Mouse (Mus musculus): ENCODE measurements around the gene Gm7030. TPM values are rescaled to one million over a fixed set of nuclear protein-coding genes. Genes with fewer than 3 reads are reported as not detected.
"Not testable (repeated sequence)": the region's sequence is repeated elsewhere in the genome, so short reads cannot be mapped to it uniquely, and the experiment has no call there.

Gm7030 gene
- polyA plus RNA-seq, 1 experiment = not detected

DNA sequence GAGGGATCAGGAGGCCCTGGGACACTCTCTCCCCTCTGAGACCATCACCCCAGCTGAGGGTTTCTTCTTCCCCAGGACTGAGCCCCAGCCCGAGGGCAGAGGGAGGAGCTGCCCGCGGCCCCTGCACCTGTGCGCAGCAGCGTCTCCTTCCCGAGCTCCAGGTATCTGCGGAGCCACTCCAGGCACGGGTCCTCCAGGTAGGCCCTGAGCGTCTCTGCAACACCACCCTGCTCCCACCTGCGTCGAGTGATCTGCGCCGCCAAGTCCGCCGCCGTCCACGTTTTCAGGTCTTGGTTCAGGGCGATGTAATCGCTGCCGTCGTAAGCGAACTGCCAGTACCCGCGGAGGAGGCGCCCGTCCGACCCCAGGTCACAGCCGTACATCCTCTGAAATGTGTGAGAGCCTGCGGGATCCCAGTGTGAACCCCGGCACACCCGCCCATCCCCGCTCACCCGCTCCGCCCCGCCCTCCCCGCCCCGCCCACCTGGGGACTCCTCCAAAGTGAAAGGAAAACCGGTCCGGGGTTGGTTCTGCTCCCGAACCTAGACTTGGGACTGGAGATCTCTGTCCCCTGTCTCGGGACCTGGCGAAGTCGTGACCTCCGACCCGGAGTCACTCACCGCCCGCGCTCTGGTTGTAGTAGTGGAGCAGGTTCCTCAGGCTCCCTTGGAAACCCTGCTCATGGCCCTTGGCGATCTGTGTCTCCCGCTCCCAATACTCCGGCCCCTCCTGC lies 38.2 kb upstream of the Gm7030 start:
- TF ChIP-seq POLR2A (IDR thresholded peaks at IDR 0.05; ENCODE audit: low read depth, low read length) (no peak), CTCF (conservative IDR thresholded peaks at IDR 0.05; ENCODE audit: insufficient read depth, insufficient read length, low read depth, low read length) (no peak)
- Histone ChIP-seq H3K4me1 (ENCODE audit: control insufficient read depth, insufficient read depth, low read length) (0 out of 2 replicates have a peak, but pooled peaks cover 2% of the 10 kb centered on the region), H3K4me3 (ENCODE audit: insufficient read depth, low read depth, low read length) (peak overlapping the region; percentile 67), H3K27ac (ENCODE audit: insufficient read depth, low read depth, low read length) (no peak overlapping the region), H3K36me3 (ENCODE audit: control insufficient read depth, insufficient read depth, low read length) (no peaks in the 10 kb centered on the region), H3K27me3 (replicated peaks; ENCODE audit: control insufficient read depth, insufficient read depth, low read length) (peaks cover 3% of the 10 kb centered on the region; the same call in 1 of the 2 replicates)
- 2% methylated on average over 51 of the region's 51 CpGs for WGBS
- peak; percentile 29 for DNase-seq

DNA sequence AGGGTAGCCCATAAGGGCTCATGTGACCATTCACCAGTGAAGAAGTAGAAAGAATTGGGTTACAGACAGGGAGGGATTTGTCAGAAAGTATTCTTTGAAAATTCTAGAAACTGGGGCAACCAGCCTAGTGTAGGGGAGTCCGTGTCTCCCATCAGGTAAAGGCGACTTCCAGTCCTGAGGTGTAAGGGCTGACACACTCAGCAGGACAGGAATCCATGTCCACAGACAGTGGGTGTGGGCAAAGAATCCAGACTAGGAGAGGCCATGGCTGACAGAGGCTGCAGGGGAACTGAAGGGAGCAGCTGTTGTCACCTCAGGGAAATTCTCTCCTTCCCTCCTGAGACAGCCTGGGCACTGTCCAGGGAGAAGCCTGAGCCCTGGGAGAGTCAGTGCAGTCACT lies 37.7 kb upstream of the Gm7030 start:
- not testable (repeated sequence) for H3K4me1 ChIP-seq (ENCODE audit: control insufficient read depth, insufficient read depth, low read length); H3K36me3 ChIP-seq (ENCODE audit: control insufficient read depth, insufficient read depth, low read length); H3K27me3 ChIP-seq (replicated peaks; ENCODE audit: control insufficient read depth, insufficient read depth, low read length); DNase-seq; H3K4me3 ChIP-seq (ENCODE audit: insufficient read depth, low read depth, low read length); H3K27ac ChIP-seq (ENCODE audit: insufficient read depth, low read depth, low read length)
- WGBS = 36% methylated on average over 2 of the region's 2 CpGs

DNA sequence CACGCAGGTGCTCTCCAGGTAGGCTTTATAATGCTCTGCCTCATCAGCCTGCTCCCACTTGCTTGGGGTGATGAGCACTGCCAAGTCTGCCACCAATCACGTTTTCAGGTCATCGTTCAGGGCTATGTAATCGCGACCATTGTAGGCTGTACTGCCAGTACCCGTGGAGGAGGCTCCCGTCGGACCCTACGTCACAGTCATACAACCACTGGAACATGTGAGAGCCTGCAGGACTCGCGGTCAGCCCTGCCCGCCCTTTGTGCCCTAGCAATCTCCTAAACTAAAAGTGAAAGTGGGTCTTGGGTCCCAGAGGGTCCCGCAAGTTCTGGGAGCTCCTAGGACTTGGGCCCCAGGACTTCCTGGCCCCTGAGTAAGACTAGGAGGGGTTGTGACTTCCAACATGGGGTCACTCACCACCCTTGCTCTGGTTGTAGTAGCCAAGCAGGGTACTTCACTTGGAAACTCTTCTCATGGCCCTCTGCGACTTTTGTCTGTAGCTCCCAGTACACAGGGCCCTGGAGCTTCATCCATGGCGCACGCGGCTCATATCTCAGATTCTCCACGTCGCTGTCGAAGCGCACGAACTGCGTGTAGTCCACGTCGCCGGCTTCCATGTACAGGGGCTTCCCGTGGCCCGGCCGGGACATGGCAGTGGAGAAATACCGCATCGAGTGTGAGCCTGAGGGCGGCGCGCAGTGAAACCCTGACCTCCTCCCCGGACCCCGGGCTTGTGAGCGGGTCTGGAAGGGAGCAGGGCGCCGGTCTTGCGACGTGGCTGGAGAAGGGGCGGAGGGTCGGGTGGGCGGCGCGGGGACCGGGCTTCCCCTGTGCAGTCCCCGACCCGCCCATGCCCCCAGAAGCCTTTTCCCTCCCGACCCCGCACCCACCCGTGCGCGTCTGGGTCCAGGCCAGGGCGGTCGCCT lies 32.2 kb upstream of the Gm7030 start:
- Histone ChIP-seq H3K27me3 (replicated peaks; ENCODE audit: control insufficient read depth, insufficient read depth, low read length) (0 out of 2 replicates have a peak, but pooled peaks cover 5% of the 10 kb centered on the region), H3K4me3 (ENCODE audit: insufficient read depth, low read depth, low read length) (peak overlapping the region; percentile 2; the same call in 1 of the 2 replicates), H3K27ac (ENCODE audit: insufficient read depth, low read depth, low read length) (no peak overlapping the region), H3K36me3 (ENCODE audit: control insufficient read depth, insufficient read depth, low read length) (no peaks in the 10 kb centered on the region), H3K4me1 (ENCODE audit: control insufficient read depth, insufficient read depth, low read length) (0 out of 2 replicates have a peak, but pooled peaks cover 2% of the 10 kb centered on the region)
- no peak for TF ChIP-seq POLR2A (IDR thresholded peaks at IDR 0.05; ENCODE audit: low read depth, low read length)
- no peak for TF ChIP-seq CTCF (conservative IDR thresholded peaks at IDR 0.05; ENCODE audit: insufficient read depth, insufficient read length, low read depth, low read length)
- WGBS = 2% methylated on average over 56 of the region's 56 CpGs
- DNase-seq = no peak

DNA sequence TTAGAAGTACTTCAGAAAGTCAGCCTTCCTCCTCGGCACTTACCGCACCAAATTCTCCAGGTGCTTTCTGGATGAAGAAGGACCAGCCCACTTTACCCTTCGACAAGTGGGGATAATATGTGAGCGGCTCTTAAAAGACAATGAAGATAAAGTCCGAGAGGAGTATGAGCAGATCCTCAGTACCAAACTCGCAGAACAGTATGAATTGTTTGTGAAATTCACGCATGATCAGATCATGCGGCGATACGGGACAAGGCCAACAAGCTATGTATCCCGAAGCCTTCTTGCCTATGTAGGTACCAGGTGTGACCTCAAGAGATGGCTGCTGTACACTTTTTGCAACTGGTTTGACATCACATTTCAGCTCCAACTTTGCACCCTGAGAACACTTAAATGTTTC lies 29.0 kb upstream of the Gm7030 start:
- H3K4me3 ChIP-seq (ENCODE audit: insufficient read depth, low read depth, low read length); H3K27me3 ChIP-seq (replicated peaks; ENCODE audit: control insufficient read depth, insufficient read depth, low read length): not testable (repeated sequence)
- 15% methylated on average over 11 of the region's 11 CpGs for WGBS

DNA sequence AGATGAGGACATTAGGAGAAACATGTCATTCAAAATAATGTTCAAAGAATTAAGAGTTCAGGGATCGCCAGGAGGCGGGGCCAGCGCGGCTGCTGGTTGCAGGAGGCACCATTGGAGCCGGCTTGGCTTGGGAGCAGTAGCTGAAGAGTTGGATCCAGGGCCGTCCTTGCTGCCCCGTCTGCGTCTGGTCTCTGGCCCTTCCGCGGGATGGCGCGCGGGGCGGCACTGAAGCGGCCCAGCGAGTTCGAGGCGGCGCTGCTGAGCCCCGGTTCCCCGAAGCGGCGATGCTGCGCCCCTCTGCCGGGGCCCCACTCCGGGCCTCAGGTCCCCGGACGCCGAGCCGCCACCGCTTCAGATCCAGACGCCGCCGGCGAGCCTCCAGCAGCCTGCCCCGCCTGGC lies 28.6 kb upstream of the Gm7030 start:
- H3K27me3 ChIP-seq (replicated peaks; ENCODE audit: control insufficient read depth, insufficient read depth, low read length); H3K27ac ChIP-seq (ENCODE audit: insufficient read depth, low read depth, low read length); H3K4me1 ChIP-seq (ENCODE audit: control insufficient read depth, insufficient read depth, low read length); H3K4me3 ChIP-seq (ENCODE audit: insufficient read depth, low read depth, low read length); H3K36me3 ChIP-seq (ENCODE audit: control insufficient read depth, insufficient read depth, low read length): not testable (repeated sequence)
- 3% methylated on average over 36 of the region's 36 CpGs for WGBS
- peak; percentile 20 for DNase-seq

More for the DNA sequence above, 29.0 kb upstream of the Gm7030 start:
- not testable (repeated sequence) for H3K36me3 ChIP-seq (ENCODE audit: control insufficient read depth, insufficient read depth, low read length); H3K4me1 ChIP-seq (ENCODE audit: control insufficient read depth, insufficient read depth, low read length); DNase-seq; H3K27ac ChIP-seq (ENCODE audit: insufficient read depth, low read depth, low read length)

DNA sequence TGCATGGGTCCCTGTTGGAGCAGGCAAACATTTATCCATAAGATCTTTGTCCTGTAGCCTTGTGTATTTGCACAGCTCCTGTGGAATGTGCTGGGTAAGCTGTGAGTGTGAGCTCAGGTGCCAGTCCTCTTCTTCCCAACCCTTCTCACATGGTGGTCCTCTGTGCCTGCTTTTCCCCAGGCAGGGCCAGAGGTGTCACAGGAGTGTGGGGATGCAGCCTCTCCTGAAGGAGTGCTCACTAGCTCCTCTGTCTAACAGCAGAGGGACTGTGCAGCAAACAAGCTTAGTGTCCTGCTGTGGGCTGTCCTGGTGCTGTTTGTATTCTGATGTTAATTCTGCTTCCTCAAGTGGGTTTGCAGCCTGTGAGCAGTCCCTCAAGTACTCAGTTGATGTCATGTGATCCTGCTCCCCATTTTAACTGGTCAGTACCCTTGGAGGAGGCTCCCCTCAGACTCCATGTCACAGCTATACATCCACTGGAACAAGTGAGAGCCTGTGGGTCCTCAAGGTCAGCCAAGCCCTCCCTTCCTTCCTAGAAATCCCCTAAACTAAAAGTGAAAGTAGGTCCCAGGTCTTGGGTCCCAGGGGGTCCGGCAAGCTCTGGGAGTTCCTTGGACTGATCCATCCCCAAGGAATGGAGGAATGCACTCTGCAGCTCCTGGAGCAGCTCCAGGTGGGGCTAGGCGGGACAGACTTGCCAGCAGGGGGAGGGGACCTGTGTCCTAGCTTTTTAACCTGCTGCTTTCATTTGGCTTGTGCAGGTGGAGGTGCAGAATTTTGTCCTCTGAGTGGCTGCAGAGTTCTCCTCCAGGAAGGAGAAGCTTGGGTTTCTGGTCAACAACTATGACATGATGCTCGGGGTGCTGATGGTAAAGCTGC lies 25.3 kb upstream of the Gm7030 start:
- 0 out of 2 replicates have a peak, but pooled peaks cover 3% of the 10 kb centered on the region for H3K27me3 ChIP-seq (replicated peaks; ENCODE audit: control insufficient read depth, insufficient read depth, low read length)
- 21% methylated on average over 3 of the region's 3 CpGs for WGBS
- H3K4me3 ChIP-seq (ENCODE audit: insufficient read depth, low read depth, low read length) = no peak overlapping the region
- H3K36me3 ChIP-seq (ENCODE audit: control insufficient read depth, insufficient read depth, low read length) = no peaks in the 10 kb centered on the region
- TF ChIP-seq CTCF (conservative IDR thresholded peaks at IDR 0.05; ENCODE audit: insufficient read depth, insufficient read length, low read depth, low read length) (no peak), POLR2A (IDR thresholded peaks at IDR 0.05; ENCODE audit: low read depth, low read length) (no peak)
- H3K27ac ChIP-seq (ENCODE audit: insufficient read depth, low read depth, low read length) = no peak overlapping the region
- no peak for DNase-seq
- H3K4me1 ChIP-seq (ENCODE audit: control insufficient read depth, insufficient read depth, low read length) = 0 out of 2 replicates have a peak, but pooled peaks cover 2% of the 10 kb centered on the region

DNA sequence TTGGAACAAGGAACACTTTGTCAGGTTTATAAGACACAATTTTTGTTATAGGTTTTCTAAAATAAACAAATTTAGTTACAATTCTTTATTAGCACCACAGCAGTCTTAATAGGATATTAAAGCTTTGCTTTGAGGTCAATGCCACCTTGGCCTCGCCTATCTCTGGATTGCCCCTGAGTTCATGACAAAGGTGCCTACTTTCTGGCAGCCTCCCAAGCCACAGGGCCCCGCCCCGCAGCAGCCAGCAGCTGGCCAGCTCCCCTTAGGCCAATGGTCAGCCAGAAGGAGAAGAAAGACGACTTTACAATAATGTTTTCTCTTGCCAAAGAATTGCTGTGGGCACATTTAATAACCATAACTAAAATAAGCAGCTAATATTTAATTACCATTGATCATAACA lies 22.0 kb upstream of the Gm7030 start:
- not testable (repeated sequence) for H3K4me1 ChIP-seq (ENCODE audit: control insufficient read depth, insufficient read depth, low read length); H3K27me3 ChIP-seq (replicated peaks; ENCODE audit: control insufficient read depth, insufficient read depth, low read length); H3K27ac ChIP-seq (ENCODE audit: insufficient read depth, low read depth, low read length); H3K36me3 ChIP-seq (ENCODE audit: control insufficient read depth, insufficient read depth, low read length); H3K4me3 ChIP-seq (ENCODE audit: insufficient read depth, low read depth, low read length)
- DNase-seq = peak; percentile 27
- WGBS = 28% methylated on average over 4 of the region's 4 CpGs

DNA sequence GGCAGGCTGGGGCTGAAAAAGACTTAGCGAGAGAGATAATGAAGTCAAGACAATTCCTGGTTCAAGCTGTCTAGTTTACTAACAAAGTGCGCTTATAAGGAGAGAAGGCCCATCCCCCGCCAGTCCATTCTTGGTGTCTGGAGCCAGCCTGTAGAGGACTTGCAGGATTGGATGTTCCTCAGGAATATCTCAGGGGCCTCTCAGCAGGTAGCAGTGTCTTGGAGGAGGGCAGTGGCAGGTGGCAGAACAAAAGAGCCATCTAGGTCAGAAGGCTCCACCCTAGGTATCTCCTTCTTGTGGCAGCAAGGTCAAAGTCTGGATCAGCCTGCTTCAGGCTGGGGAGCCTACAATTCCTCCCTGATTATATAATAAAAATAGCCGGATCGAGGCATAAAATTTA lies 19.2 kb upstream of the Gm7030 start:
- H3K4me3 ChIP-seq (ENCODE audit: insufficient read depth, low read depth, low read length); H3K27ac ChIP-seq (ENCODE audit: insufficient read depth, low read depth, low read length); H3K4me1 ChIP-seq (ENCODE audit: control insufficient read depth, insufficient read depth, low read length); DNase-seq; H3K27me3 ChIP-seq (replicated peaks; ENCODE audit: control insufficient read depth, insufficient read depth, low read length); H3K36me3 ChIP-seq (ENCODE audit: control insufficient read depth, insufficient read depth, low read length): not testable (repeated sequence)
- 93% methylated on average over 5 of the region's 5 CpGs for WGBS

DNA sequence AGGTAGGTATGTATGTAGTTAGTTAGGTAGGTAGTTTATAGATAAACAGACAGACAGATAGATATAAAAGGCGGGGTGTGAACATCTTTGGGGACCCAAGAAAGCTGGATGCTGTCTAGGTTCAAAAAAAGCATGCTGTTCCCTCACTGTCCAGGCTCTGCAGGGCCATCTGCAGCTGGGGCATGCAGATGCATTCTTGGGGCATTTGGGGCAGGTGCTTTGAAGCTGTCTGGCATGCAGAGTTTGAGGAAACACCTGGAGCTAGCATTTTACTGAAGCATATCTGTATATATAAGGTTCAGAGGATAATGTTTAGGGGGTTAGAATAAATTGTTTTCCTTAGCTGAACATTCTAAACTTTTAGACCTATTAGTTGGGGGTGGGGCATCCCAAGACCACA lies 17.7 kb upstream of the Gm7030 start:
- 77% methylated on average over 1 of the region's 1 CpGs for WGBS
- not testable (repeated sequence) for H3K27me3 ChIP-seq (replicated peaks; ENCODE audit: control insufficient read depth, insufficient read depth, low read length); H3K27ac ChIP-seq (ENCODE audit: insufficient read depth, low read depth, low read length); H3K4me3 ChIP-seq (ENCODE audit: insufficient read depth, low read depth, low read length); DNase-seq; H3K4me1 ChIP-seq (ENCODE audit: control insufficient read depth, insufficient read depth, low read length); H3K36me3 ChIP-seq (ENCODE audit: control insufficient read depth, insufficient read depth, low read length)

DNA sequence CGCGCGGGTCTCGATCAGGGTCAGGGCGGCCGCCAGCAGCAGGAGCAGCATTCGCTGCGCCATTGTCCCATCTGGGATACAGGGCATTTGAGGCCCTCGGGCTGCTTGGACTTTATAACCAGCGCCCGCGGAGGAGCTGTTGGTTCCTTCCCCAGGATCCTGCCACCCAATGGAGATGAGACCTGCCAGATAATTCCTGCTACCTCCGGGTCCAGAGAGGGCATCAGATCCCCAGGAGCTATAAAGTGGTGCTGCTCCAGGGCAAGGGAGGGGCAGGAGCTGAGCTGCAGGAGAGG lies 16.6 kb upstream of the Gm7030 start:
- DNase-seq = not testable (repeated sequence)

More for the DNA sequence above, 16.6 kb upstream of the Gm7030 start:
- H3K4me1 ChIP-seq (ENCODE audit: control insufficient read depth, insufficient read depth, low read length); H3K36me3 ChIP-seq (ENCODE audit: control insufficient read depth, insufficient read depth, low read length); H3K27me3 ChIP-seq (replicated peaks; ENCODE audit: control insufficient read depth, insufficient read depth, low read length); H3K27ac ChIP-seq (ENCODE audit: insufficient read depth, low read depth, low read length): not testable (repeated sequence)
- WGBS = 7% methylated on average over 13 of the region's 13 CpGs
- peak overlapping the region; percentile 41; the same call in 1 of the 2 replicates for H3K4me3 ChIP-seq (ENCODE audit: insufficient read depth, low read depth, low read length)

All from kidney, adult 2 months (tissue).